Mouse (Mus musculus) ES-Bruce4 (cell line): ENCODE measurements at regions not wholly inside any gene's neighbourhood (a gene's known extent, or its start where the extent isn't known, plus 50 kb on each side); places are given as distances from the start of the nearest gene placed in this dataset.

ENCODE experiments used
- CTCF ChIP-seq: IDR thresholded peaks from one replicate; pipeline ENCODE4 v1.8.1; 2011; ENCODE audit warnings: low read depth, low read length
- POLR2A ChIP-seq: IDR thresholded peaks from one replicate; pipeline ENCODE4 v1.8.1; 2011; ENCODE audit warnings: low read length; ENCODE audit not compliant: insufficient read depth

- no peak for TF ChIP-seq POLR2A
- TF ChIP-seq CTCF, result no peak
Measured at GRCm38 (mm10) chr14:46613748-46614147, 146.6 kb upstream of the Cdkn3 start.
